Mouse (Mus musculus) bone marrow, adult 2 months (tissue): Measurements from ENCODE around the gene Fstl4.

Source experiments
- CTCF ChIP-seq: fragments of 200-500 bp; IDR thresholded peaks from 2 replicates; pipeline ENCODE4 v1.5.1; 2011; ENCODE audit warnings: low read length, control low read depth; ENCODE audit not compliant: control insufficient read depth, insufficient read depth
- POLR2A ChIP-seq: fragments of 200-500 bp; IDR thresholded peaks from 2 replicates; pipeline ENCODE4 v1.6.1; 2011; ENCODE audit warnings: low read depth, mild to moderate bottlenecking, control low read depth, low read length, borderline replicate concordance; ENCODE audit not compliant: control insufficient read depth

- no peak for TF ChIP-seq CTCF
- no peak for TF ChIP-seq POLR2A
These were observed 25.2 kb upstream of the Fstl4 start for GRCm38 (mm10) chr11:52739187-52739586.
